ENCODE assay signal across 8 mouse cellular contexts in the genomic region with DNA sequence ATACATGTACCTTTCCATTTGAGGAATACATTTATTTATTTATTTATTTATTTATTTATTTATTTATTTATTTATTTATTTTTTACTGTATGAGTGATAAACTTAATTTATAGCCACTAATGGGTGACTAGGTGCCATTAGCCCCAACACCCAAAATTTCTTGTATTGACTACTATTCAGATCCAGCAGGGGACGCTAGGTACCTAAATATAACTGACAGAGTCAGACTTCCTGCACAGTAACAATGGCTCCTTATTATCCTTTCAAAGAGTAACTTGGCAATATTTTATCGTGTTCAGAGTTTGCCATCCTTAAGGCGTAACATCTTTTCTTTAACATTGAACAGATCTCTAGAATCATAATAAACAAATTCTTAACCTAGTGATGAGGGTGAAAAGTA.
DNase-seq lines count a peak whose midpoint lies in the region; ATAC-seq and TF ChIP-seq lines count a peak whose summit lies in the region.

No protein-coding gene starts in this region.

- H3K27ac ChIP-seq in heart, adult 2 months: no peak overlapping the region
- no peak overlapping the region for H3K27ac ChIP-seq in heart, embryonic 12.5 days (ENCODE audit: poor library complexity, severe bottlenecking)
- no peak overlapping the region for H3K27ac ChIP-seq in midbrain, embryonic 12.5 days (replicated peaks)
- H3K27ac ChIP-seq in midbrain, embryonic 10.5 days (replicated peaks): no peak overlapping the region
- no peak overlapping the region for H3K27ac ChIP-seq in heart, embryonic 10.5 days

- ATAC-seq in heart, embryonic 12.5 days (ENCODE audit: insufficient number of reproducible peaks, low FRiP score): no peak
- 0 out of 2 replicates have a peak, but pooled peaks have one; percentile 19 for ATAC-seq in midbrain, embryonic 12.5 days (ENCODE audit: low FRiP score, low read depth)
- ATAC-seq in activated CD4-positive, CD25-positive, alpha-beta regulatory T cell, adult 4 months: peak; percentile 54

- no peak overlapping the region for H3K4me2 ChIP-seq in heart, embryonic 12.5 days
- H3K4me2 ChIP-seq in midbrain, embryonic 12.5 days (replicated peaks): no peak overlapping the region

- H3K4me1 ChIP-seq in heart, adult 2 months (ENCODE audit: control insufficient read depth, insufficient read depth, low read length): no peaks in the 10 kb centered on the region
- H3K4me1 ChIP-seq in heart, embryonic 12.5 days (replicated peaks): no peaks in the 10 kb centered on the region
- no peaks in the 10 kb centered on the region for H3K4me1 ChIP-seq in midbrain, embryonic 12.5 days
- H3K4me1 ChIP-seq in midbrain, embryonic 10.5 days: no peaks in the 10 kb centered on the region
- H3K4me1 ChIP-seq in heart, embryonic 10.5 days: no peaks in the 10 kb centered on the region

- no peak for TF ChIP-seq EP300 in heart, adult 2 months (IDR thresholded peaks at IDR 0.05; ENCODE audit: insufficient read depth, low read depth, low read length)

- DNase-seq in heart, adult 2 months: no peak
- DNase-seq in midbrain, embryonic 10.5 days (ENCODE audit: low spot score): no peak
- peak; percentile 55 for DNase-seq in retina, embryonic 14.5 days (ENCODE audit: low spot score)
- no peak for DNase-seq in frontal cortex, postnatal 25 days (ENCODE audit: low spot score in 2 of 2)
- no peak for DNase-seq in heart, embryonic 10.5 days (ENCODE audit: low spot score)

- no peak overlapping the region for H3K4me3 ChIP-seq in heart, adult 2 months
- H3K4me3 ChIP-seq in heart, embryonic 12.5 days: no peak overlapping the region
- no peak overlapping the region for H3K4me3 ChIP-seq in midbrain, embryonic 12.5 days
- no peak overlapping the region for H3K4me3 ChIP-seq in midbrain, embryonic 10.5 days
- H3K4me3 ChIP-seq in heart, embryonic 10.5 days: no peak overlapping the region

- peak; percentile 66 for TF ChIP-seq CTCF in heart, adult 2 months (IDR thresholded peaks at IDR 0.05)

- no peaks in the 10 kb centered on the region for H3K36me3 ChIP-seq in heart, adult 2 months (ENCODE audit: control insufficient read depth, insufficient read depth, low read length)
- H3K36me3 ChIP-seq in heart, embryonic 12.5 days: no peaks in the 10 kb centered on the region
- H3K36me3 ChIP-seq in midbrain, embryonic 12.5 days: no peaks in the 10 kb centered on the region
- no peaks in the 10 kb centered on the region for H3K36me3 ChIP-seq in midbrain, embryonic 10.5 days
- no peaks in the 10 kb centered on the region for H3K36me3 ChIP-seq in heart, embryonic 10.5 days

- intact Hi-C loops in heart, adult 2 months (cut with DNase I): no loop called here

- no peaks in the 10 kb centered on the region for H3K79me2 ChIP-seq in heart, adult 2 months (replicated peaks; ENCODE audit: control insufficient read depth, insufficient read depth, low read length)

- H3K9me3 ChIP-seq in heart, embryonic 12.5 days (replicated peaks): no peaks in the 10 kb centered on the region
- H3K9me3 ChIP-seq in midbrain, embryonic 12.5 days: no peaks in the 10 kb centered on the region
- no peaks in the 10 kb centered on the region for H3K9me3 ChIP-seq in midbrain, embryonic 10.5 days (replicated peaks)
- H3K9me3 ChIP-seq in heart, embryonic 10.5 days: no peaks in the 10 kb centered on the region

- no peaks in the 10 kb centered on the region for H3K27me3 ChIP-seq in heart, adult 2 months (ENCODE audit: control insufficient read depth, insufficient read depth, low read length)
- H3K27me3 ChIP-seq in heart, embryonic 12.5 days (replicated peaks): no peaks in the 10 kb centered on the region
- no peaks in the 10 kb centered on the region for H3K27me3 ChIP-seq in midbrain, embryonic 12.5 days
- H3K27me3 ChIP-seq in midbrain, embryonic 10.5 days (ENCODE audit: low read depth, poor library complexity, severe bottlenecking): no peaks in the 10 kb centered on the region
- no peaks in the 10 kb centered on the region for H3K27me3 ChIP-seq in heart, embryonic 10.5 days (ENCODE audit: insufficient read depth, poor library complexity, severe bottlenecking)

- no peak for TF ChIP-seq POLR2A in heart, adult 2 months (IDR thresholded peaks at IDR 0.05; ENCODE audit: insufficient read depth, low read depth, low read length)

- WGBS in heart, adult 2 months: 36% methylated on average over 3 of the region's 3 CpGs
- WGBS in heart, embryonic 12.5 days: 50% methylated on average over 3 of the region's 3 CpGs
- 57% methylated on average over 3 of the region's 3 CpGs for WGBS in midbrain, embryonic 12.5 days
- WGBS in midbrain, embryonic 10.5 days: 66% methylated on average over 3 of the region's 3 CpGs
- WGBS in heart, embryonic 10.5 days: 63% methylated on average over 3 of the region's 3 CpGs

- H3K9ac ChIP-seq in heart, adult 2 months (ENCODE audit: low read depth, low read length): no peak overlapping the region
- no peak overlapping the region for H3K9ac ChIP-seq in heart, embryonic 12.5 days
- no peak overlapping the region for H3K9ac ChIP-seq in midbrain, embryonic 12.5 days (replicated peaks)
